Mouse (Mus musculus) urinary bladder, postnatal 14 days (tissue): ENCODE data around the gene Mrps10.
"Not testable (repeated sequence)": the region's sequence is repeated elsewhere in the genome, so short reads cannot be mapped to it uniquely, and the experiment has no call there.

ENCODE experiments used
- DNase-seq: peaks from one replicate; pipeline ENCODE4 v3.0.0; 2021; ENCODE audit warnings: low spot score

Mrps10 gene

DNA sequence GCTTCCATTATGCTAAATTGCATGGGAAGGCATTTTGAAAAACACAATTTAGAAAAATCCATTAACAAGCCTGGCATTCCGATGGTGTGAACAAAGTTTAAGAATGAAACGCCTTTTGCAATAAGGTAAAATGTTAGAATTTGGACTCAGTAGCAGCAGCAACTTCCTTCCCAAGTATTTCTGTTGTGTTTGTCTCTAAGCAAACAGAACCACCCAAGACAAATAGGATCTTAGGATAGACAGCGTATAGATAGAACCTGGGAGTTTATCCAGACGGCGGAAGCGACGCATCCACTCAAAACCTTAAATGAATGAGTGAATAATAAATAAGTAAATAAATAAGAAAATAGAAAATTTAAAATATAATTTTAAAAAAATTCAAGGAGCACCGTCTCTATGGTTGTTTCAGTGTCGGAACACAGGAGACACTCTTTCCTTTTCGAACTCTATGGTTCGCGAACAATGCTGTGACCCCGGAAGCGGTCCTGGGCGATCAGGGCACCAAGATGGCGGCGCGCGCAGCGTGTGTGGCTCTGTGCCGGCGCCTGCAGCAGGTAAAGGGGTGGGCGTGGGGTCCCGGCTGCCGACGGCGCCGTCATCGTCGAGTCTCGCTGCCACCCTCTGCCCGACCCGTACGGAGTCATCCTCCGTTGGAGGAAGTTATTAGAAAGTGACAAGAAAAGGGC is at the start of gene Mrps10:
TSS of gene Mrps10 (plus strand) at position 487 of the 686 bp plus-strand sequence.
- peak; percentile 86 for DNase-seq

DNA sequence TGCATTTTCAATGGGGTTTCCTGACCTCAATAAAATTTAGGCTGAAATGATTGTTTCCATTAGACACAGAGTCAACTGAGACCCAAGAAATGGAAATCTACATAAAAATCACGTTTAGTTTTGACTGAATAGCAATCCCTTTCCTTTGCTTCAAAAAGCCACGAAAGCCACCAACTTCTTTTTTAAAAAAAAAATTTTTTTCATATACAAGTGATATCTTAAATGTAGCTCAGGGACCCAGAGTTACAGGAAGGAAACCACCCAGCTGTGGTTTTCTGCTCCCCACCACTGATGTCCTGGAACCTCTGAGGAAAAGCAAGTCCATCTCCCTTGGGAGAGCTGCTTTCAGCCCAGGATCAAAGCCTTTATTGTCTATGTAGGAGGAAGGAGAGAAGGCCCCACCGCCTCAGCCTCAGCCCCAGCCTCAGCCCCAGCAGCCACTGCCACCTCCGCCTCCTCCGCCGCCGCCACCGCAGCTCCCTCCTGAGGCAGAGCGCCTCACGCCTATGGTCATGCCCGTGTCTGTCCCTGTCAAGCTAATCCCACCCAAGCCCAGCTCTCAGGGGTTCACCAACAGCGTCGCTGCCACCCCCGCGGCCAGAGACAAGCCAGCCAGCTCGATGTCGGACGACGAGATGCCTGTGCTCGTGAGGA is 49.6 kb upstream of the Mrps10 start:
- DNase-seq: no peak

DNA sequence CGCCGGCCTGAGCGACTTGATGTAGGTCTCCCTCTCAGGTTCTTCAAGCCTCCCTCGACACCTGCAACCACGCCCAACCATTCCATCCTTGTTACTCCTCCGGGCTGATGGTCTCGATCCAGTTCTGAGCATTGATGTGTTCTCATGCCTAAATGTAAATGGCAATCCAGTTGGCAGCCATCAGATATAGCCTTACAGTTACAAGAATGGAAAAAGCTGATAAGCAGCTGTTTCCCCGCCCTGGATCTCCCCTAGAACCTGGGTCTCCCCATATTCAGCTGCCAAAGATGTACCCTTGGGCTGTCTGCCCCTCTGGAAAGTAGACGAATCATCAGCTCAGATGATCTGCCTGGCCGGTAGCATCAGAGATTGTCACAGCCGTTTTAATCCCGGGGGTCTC is 48.9 kb upstream of the Mrps10 start:
- no peak for DNase-seq

DNA sequence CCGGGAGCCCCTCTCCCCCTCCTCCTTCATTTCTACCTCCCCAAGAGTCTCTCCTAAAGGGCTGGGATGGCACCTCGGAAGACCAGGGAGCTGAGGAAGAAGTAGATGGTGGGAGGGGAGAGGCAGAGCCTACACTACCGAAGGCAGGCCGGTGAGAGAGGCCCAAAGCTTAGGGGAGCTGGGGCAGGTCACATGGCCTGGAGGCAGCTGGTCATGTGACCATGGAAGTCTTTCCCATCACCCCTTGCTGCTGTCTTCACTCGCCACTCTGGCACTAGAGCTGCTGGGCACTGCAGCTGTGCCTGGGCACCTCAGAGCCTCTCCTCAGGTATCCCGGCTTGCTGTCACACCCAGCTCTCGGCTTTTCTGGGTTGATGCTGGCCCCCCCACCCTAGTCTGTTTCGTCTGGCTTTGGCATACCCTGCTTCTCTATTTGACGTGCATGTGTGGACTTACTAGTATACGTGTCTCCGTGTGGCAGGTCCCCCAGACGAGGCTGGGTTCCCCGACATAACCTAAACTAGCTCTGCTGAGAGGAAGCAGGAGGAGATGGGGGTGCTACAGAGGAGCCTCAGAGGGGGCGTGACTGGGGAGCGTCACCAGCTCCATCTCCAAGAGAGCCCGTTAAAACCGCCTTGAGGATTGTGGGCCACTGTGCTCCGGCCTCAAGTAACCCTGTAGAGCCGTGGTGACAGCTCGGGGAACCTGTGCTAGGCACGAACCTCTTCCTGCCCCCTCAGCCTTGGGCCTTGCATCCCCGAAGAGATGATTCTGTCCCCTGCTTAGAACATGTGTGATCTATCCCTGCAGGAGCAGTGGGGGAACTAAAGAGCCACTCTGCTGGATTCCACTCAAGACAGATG is 46.3 kb upstream of the Mrps10 start:
- no peak for DNase-seq

DNA sequence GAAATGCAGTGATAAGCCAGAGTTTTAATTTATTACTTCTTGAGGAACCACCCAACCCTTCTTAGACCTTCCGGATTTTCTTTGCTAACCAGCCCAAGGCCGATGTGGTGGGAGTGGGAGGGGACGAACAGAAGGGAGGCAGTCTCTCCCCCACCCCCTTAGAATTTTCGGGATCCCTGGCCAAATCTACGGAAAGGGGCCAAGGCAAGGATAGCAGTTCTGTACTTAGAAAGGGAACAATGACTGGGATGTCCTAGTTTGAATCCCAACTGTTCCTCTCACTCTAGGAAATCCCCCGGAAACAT is 45.7 kb upstream of the Mrps10 start:
- no peak for DNase-seq

DNA sequence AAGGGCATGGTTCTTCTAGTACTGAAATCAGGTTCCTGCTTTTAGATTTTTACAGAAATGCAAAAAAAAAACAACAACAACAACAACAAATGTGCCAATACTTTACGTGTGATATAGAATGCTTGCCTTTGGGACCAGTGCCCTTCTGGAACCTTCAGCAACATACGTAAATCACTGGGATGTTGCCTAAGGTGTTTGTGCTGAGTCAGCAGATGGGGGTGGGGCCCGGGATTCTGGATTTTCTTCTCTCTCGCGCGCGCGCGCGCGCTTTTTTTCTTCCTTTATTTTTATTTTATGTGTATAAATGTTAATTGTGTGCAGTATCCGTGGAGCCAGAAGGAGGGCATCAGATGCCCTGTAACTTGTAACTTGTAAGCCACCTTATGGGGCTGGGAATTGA is 41.1 kb upstream of the Mrps10 start:
- DNase-seq: no peak

DNA sequence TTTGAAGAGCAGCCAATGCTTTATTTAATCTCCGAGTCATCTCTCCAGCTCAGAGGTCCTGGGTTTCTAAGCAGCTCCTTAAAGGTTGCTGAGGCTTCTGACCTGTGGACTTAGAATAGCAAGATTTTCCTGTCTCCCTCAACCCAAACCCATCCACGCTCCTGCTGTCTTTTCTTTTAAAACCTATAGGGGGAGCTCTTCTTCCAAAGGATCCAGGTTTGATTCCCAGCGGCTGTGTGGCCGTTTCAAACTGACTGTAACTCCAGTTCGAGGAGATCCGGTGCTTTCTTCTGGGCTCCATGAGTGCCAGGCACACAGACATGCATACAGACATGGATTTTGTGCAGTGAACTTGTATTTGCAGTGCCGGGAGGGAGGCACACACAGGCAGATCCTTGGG is 40.7 kb upstream of the Mrps10 start:
- DNase-seq: no peak

DNA sequence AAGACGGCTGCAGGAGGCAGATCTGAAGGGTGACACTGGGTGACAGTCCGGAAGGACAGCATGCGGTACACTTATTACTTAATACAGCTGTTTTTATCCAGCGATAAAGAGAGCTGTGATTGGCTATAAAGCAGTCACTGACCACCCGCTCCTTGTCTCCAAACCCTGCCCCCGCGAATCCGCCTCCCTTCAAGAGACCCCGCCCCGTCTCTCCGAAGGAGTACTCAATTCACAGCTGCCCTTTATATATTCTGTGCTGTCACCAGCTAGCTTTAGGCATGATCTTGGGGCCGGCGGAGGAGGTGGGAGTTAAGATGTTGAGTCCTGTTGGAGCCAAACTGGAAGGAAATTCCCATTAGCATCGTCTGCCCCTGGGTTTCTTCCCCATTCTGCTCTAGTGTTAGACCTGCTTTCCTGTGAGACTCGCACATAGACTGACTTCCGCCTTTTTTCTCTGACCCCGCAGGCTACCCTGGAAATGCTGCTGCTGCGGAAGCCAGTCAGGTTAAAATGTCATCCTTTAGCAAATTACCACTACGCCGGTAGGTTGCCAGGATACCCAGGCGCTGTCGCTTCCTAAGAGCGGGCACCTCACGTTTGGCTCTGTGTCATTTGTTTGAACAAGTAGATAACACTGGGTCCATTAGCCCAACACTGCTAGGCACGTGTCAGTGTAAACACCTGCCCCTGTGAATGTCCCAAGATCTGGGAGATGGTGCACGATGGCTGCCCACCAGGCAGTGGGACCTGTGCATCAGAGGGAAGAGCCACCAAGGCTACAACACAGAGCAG is 39.9 kb upstream of the Mrps10 start:
- DNase-seq: no peak

DNA sequence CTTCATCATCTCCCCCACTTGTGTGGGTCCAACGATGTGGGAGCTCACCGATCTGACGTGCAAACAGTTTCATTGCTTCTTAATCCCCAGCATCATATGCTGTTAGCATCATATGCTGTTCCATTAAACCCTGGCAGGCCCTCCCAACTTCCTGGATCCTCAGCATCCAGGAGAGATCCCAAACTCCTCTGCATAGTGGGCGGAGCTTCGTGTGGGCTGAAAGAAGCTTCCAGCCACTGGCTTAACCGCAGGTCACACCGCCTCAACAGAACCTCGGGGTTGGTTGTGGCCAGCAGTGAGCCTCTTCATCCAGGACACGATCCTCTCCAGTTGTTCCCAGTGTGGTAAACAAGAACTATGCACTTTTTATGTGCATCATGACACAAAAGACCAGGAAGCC is 38.1 kb upstream of the Mrps10 start:
- no peak for DNase-seq

DNA sequence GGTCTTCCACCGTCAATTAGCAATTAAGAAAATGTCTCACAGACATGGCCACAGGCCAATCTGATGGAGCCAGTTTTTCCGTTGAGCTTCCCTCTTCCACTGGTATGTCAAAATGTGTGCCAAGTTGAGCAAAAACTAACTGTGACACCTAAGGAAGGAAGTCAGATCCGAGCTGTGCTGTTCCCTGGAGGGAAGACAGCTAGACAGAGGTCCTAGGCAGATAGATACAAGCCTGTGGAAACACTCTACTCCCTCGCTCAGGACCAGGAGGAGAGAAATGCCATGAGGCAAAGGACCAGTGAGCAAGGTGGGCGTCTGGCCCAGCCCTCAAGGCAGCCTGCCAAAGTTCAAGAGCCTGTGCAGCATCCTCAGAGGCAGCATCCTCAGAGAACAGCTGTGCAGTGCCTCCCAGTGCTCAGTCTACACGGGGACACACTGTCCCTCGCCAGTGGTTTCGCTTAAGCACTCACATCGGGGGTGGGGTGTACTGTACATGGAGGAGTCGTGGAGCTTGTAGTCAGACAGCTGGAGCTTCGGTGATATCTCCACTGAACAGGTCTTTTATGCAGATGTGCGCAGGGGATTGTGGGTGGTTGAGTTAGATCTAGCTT is 36.6 kb upstream of the Mrps10 start:
- DNase-seq: peak; percentile 28

DNA sequence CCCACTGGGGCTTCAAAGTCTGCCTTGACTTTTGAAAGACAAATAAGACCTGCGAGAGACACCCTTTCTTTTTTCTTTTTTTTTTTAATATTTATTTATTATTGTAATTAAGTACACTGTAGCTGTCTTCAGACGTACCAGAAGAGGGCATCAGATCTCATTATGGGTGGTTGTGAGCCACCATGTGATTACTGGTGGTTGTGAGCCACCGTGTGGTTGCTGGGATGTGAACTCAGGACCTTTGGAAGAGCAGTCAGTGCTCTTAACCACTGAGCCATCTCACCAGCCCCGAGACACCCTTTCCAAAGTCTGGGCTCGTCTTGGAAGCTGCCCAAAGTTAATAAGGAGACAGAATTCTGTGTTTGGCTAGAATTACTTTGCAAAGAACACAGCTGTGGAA is 36.0 kb upstream of the Mrps10 start:
- DNase-seq: not testable (repeated sequence)

DNA sequence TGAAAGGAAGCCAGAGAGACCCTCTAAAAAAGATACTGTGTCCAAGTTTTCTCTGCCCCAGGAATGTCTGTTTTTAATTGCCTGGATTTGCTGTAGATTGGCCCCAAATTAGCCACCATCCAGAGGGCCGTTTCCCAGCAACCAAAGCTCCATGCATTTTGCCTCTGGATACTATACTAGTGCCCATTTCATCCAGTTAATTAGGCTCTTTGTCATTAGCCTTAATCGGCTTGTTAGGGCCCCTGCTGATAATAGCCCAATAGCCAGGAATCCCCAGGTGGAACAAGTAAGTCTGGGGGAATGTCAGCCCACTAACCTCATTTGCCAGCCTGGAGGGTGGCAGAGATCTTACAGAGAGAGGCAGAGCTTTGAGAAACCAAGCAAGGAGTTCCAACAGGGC is 35.3 kb upstream of the Mrps10 start:
- no peak for DNase-seq

DNA sequence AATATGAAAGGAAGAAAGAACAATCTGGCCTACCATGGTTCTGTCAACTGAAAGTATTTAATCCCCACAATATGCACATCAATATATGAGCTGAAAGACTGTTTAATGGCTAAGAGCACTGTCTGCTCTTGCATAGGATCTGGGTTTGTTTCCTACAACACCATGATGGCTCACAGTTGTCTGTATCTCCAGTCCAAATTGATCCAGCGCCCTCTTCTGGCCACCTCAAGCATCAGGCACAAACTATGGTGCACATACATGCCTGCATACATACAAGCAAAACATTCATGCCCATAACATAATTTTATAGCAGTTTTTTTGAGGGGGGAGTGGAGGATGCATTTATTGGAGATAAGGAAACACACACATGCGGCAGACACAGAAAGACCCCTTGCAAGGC is 25.6 kb upstream of the Mrps10 start:
- no peak for DNase-seq

DNA sequence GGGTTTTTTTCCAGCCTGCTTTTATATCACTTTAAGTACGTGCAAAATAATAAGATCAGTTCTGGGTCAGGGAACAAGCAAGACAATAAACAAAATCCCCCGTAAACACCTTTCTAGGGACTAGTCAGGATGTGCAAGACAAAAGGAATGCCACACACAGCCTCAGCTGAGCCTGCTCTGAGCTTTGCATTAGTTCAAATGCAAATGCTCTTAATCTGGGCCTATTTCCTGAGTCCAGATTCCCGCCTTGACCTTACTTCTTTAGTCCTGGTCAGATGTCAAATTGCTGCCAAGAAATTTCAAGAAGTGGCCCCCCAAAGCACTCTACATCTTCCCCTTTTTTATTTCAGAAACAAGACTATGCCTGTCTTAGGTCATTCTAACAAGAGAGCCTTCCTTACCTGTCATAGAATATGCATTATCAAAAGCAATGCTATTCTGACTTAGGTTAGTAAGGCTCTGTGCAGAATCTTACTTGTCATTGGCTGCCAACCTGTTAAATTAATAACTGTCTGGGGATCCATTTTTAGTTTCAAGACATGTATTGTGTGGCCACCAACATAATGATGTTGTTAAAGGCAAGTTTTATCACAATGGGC is 18.9 kb upstream of the Mrps10 start:
- no peak for DNase-seq

DNA sequence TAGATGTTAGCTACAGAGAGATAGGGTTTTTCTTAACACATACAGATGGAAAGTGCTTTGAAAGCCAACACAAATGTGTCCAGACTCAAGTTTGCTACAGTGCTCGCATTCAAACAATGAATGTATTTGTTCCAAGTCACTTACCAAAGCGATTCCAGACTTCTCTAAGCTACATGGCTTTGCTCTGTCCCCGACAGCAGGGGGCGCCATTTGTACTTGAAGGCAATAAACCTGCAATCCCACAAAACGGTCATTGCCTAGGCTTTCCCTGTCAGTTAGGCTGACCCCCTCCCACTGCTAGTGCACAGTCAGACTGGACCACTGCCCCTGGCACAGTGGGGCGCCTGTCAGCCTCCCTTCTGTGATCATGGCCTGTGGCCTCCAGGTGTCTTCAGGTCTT is 8.7 kb upstream of the Mrps10 start:
- peak; percentile 57 for DNase-seq

DNA sequence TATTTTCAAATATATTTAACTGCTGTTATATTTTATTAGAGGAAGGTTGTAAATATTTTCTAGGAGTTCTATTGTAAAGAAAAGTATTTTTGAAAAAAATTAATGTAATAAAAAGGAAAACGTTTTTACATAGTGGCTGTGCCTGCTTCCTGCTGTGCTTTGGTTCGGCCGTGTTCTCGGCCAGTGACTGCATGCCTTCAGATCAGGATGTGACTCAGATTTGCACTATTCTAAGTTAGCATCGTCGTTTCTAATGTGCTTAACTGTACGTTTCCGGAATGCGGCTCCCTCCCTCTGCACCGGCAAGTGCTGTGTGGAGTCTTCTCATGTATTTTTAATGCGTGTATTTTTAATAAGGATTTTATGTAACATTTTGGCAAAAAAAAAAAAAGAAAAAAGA is 7.3 kb upstream of the Mrps10 start:
- no peak for DNase-seq

DNA sequence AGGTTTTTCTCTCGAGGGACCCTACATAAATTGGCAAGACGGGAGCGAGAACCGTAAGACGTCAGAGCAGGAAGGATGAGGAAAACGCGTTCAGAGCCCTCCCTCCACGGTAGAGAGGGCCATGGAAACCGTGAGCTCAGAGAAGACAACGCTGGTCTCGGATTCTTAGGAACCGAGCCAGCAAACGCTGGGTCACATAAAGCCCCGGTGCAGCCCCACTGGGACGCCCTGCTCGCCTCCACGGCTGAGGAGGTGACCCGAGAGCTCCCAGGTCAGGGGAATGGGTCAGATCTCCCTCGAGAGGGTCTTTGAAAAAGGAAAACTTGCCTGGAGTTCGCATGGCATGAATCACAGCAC is 378 bp downstream of the Mrps10 start:
- DNase-seq: no peak

DNA sequence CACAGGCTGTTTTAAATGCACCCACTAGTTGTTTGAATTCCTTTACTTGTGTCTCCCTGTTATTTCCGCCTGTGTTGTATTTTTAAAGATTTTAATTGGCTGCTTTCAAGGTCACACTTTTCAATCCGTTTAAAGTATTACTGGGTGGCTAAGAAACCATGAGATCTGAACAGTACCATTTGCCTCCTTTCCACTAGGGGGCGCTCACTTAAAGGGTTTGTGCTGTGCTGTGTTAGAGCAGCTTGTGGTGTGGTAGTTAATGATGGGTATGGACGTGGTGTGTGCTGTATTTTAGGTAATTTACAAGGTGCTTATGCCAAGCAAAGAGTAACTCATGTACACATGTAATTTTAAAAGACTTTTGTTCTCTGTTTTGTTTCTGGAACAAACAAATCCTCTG is 2.8 kb downstream of the Mrps10 start:
- DNase-seq: peak; percentile 69

DNA sequence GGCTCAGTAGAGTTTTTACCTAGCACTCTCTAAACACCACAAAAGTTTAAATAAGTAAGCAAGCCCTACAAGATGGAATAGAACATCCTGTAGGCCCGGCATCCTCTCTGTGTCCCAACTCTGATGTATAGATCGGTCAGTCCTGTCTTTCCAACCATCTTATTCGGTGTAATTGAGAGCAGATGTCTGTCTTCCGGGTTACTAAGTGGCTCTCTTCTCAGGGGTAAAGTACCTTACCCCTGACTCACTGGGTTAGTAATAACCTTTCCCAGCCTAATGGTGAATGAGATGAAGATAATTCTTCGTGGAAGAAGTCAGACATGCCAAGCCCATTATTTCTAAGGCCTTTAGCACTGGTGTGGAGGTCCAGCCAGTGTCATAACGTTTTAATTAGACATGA is 5.3 kb downstream of the Mrps10 start:
- no peak for DNase-seq

DNA sequence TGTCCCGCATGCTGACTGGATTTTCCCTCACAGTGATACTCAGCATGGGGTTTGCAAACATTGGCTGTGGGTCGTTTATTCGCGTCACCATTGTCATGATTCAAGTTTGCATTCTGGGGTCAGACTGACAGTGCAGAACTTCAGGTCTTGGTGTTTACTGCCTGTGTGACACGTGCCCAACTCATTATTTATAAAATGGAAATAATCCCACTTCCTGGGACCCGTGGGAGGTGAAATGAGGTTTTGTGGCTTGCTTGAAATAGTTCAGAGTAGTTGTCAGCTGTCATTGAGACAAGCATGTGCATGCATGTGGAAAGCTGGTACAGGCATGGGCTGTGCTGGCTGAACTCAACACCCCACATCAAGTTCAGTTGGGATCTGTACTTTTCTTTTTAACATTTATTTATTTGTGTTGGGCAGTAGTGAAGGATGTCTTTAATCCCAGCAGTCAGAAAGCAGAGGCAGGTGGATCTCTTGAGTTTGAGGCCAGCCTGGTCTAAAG is 8.1 kb downstream of the Mrps10 start:
- no peak for DNase-seq

DNA sequence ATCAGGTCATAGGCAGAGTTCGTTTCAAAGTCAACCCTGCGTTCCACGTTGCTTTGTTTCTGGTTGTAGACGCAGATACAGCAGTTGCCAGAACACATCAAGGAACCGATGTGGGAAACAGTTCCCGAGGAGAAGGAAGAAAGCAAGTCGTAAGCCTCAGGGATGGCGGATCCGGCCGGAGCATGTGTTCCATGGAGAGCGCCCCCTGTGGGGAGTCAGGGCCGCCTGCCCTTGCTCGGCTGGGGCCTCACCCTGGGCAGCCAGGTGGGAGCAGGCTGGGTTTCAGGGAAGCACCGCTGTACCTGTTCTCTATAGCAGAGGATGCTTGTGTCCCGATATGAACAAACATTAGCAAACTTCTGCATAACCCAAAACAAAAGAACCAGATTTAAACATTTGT is 9.4 kb downstream of the Mrps10 start:
- no peak for DNase-seq

DNA sequence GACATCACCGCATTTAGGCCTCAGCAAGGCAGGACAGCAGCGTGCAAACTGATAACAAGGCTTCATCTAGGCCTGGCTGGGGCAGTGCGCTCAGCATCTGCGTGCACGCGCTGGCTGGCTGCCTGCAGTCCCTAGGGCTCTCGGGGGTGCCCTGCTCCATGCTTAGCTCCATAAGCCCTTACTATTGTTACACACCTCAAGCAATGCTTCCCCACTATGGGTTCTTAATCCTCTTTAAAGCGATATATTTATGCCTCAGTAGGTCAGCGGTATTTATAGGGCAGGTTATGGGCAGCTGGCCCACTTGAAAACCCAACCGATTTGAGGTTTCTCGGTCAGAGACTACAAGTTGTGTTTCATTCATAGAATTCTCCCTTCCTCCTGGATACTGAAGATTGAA is 13.2 kb downstream of the Mrps10 start:
- DNase-seq: no peak
